Mouse (Mus musculus) midbrain, embryonic 10.5 days (tissue): ENCODE data around the gene Khdc3. TPM values are rescaled to one million over a fixed set of nuclear protein-coding genes. Genes with fewer than 3 reads are reported as not detected.

Experiments
- polyA plus RNA-seq: library from polyadenylated mRNA; unstranded; fragments of >200 nt; fragmentation: Nextera tagmentation; extraction: Ambion mirVana; gene quantifications from 2 replicates; pipeline ENCODE4 v1.2.1, GENCODE M21; 2016

Khdc3 gene
- polyA plus RNA-seq, 1 experiment from 2014 or later, result not detected

Other genes with a start within 250 kb of the Khdc3 start
- 4.9 and 5.8 TPM in 2 replicates for gene Pygo1, start 176.2 kb upstream of the Khdc3 start, polyA plus RNA-seq
- 1.7 and 2.3 TPM in 2 replicates for gene Dyx1c1, start 143.1 kb upstream of the Khdc3 start, polyA plus RNA-seq
- not detected in 2 replicates for gene Gm44503, start 143.0 kb upstream of the Khdc3 start, polyA plus RNA-seq
- gene Ccpg1os, start 116.5 kb upstream of the Khdc3 start, polyA plus RNA-seq, result 21.8 and 24.2 TPM in 2 replicates
- gene Ccpg1, start 116.4 kb upstream of the Khdc3 start, polyA plus RNA-seq, result 18.0 and 23.0 TPM in 2 replicates
- 12.8 and 14.2 TPM in 2 replicates for gene Pigb, start 61.5 kb upstream of the Khdc3 start, polyA plus RNA-seq
- gene Rab27a, start 57.0 kb upstream of the Khdc3 start, polyA plus RNA-seq, result 1.6 and 1.9 TPM in 2 replicates
- gene Gm20509, start 634 bp downstream of the Khdc3 start, polyA plus RNA-seq, result not detected in 2 replicates
- 143 and 150 TPM in 2 replicates for gene Rsl24d1, start 11.6 kb downstream of the Khdc3 start, polyA plus RNA-seq